Mouse (Mus musculus) megakaryocyte, embryonic 14.5 days (primary cell): ENCODE measurements around the gene Nt5dc2. TPM values are rescaled to one million over a fixed set of nuclear protein-coding genes. Genes with fewer than 3 reads are reported as not detected.

Source experiments
- H3K27me3 ChIP-seq: replicated peaks from 2 replicates; pipeline ENCODE3; 2012; ENCODE audit warnings: inconsistent platforms
- H3K36me3 ChIP-seq: replicated peaks from 2 replicates; pipeline ENCODE3; 2012; ENCODE audit warnings: low read length, inconsistent platforms, mixed read lengths
- H3K4me1 ChIP-seq: 2 replicates; pipeline ENCODE4 v1.6.1; 2012; ENCODE audit warnings: inconsistent platforms
- H3K4me3 ChIP-seq: replicated peaks from 2 replicates; pipeline ENCODE3; 2012; ENCODE audit warnings: moderate library complexity, mild to moderate bottlenecking, inconsistent platforms
- H3K9me3 ChIP-seq: 2 replicates; pipeline ENCODE4 v1.6.1; 2012; ENCODE audit warnings: inconsistent platforms
- FLI1 ChIP-seq: IDR thresholded peaks from 2 replicates; pipeline ENCODE4 v1.6.1; 2012; ENCODE audit warnings: low read length, inconsistent platforms, mixed read lengths
- GATA1 ChIP-seq: IDR thresholded peaks from 3 replicates; pipeline ENCODE4 v1.6.1; 2012; ENCODE audit warnings: mixed read lengths, low read length, inconsistent platforms, borderline replicate concordance
- polyA plus RNA-seq: library from polyadenylated mRNA; stranded (reverse); fragments of >175 nt; gene quantifications from 2 replicates; pipeline ENCODE4 v1.2.3, GENCODE M21; 2012; ENCODE audit warnings: low replicate concordance; ENCODE audit not compliant: insufficient read depth

The Nt5dc2 gene
- polyA plus RNA-seq, 1 experiment = 70.8 TPM

DNA sequence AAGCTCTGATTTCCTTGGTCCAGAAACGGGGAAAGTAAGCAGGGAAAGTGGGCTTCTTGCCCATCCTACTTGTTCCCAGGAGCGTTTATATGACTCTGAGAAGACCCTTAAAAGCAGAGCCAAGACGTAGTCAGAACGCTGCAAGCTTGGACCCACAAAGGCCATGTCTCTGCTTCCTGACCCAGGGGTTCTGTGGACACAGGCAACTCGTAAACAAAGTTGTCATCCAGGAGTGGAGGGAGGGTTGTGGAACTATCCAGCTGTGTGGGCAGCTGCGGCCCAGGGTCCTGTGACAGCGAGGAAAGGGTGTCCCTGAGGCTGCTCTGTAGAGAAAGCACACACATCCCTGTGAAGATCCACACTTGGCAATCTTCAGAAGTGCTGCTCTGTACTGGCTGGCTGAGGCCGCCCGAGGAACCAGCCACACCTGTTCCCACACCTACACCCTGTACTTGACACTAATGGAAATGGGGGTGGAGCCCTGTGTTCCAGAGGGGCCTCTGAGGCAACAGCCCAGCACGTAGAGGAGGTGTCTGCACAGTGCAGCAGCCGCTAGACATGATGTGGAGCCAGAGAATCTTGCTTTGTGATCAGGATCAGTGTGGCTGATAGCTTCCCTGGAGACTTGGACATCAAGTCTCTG lies 2.3 kb downstream of the Nt5dc2 start:
- H3K36me3 ChIP-seq = peaks cover 41% of the 10 kb centered on the region
- peaks cover 74% of the 10 kb centered on the region for H3K27me3 ChIP-seq
- no peak overlapping the region for H3K4me3 ChIP-seq
- no peaks in the 10 kb centered on the region for H3K9me3 ChIP-seq
- peaks cover 43% of the 10 kb centered on the region for H3K4me1 ChIP-seq
- TF ChIP-seq FLI1 (no peak), GATA1 (no peak)

DNA sequence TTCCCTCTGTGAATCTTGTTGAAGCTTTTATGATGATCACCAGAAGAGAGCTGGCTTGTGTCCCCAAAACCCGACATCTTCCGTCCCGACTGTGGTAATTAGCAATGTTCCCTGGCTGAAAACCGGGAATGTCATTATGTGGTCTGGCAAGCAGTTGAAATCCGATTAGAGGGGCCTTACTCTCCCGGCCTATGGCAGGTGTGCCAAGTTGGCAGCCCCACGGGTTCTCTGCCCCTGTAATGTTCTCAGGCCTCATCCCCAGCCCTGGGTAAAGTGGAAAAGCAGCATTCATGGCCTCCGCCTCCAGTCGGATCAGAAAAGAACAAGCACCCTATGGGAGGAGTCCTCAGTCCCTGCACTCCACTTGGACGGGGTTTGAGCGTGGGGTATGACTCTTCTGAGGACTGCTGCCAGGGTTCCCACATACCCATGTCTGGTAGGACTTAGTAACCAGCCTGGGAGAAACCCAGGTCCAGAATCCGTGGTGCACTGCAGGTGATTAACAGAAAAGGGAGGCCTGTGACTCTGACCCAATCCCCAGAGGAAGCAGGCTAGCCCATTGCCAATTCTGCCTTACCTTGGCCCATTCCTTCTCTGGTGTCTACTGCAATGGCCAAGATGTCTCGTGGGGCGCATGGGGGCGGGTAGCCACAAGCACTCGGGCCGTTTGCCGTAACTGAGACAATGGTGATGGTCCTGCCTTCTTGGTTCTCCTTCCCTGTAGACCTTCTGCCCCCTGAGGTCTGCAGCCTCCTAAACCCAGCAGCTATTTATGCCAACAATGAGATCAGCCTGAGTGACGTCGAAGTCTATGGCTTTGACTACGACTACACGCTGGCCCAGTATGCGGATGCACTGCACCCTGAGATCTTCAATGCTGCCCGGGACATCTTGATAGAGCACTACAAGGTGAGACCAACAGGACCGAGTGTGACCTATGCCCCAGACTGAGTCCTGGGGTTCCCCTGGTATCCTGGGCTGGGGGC lies 3.5 kb downstream of the Nt5dc2 start:
- peaks cover 52% of the 10 kb centered on the region for H3K36me3 ChIP-seq
- TF ChIP-seq FLI1 (no peak), GATA1 (no peak)

DNA sequence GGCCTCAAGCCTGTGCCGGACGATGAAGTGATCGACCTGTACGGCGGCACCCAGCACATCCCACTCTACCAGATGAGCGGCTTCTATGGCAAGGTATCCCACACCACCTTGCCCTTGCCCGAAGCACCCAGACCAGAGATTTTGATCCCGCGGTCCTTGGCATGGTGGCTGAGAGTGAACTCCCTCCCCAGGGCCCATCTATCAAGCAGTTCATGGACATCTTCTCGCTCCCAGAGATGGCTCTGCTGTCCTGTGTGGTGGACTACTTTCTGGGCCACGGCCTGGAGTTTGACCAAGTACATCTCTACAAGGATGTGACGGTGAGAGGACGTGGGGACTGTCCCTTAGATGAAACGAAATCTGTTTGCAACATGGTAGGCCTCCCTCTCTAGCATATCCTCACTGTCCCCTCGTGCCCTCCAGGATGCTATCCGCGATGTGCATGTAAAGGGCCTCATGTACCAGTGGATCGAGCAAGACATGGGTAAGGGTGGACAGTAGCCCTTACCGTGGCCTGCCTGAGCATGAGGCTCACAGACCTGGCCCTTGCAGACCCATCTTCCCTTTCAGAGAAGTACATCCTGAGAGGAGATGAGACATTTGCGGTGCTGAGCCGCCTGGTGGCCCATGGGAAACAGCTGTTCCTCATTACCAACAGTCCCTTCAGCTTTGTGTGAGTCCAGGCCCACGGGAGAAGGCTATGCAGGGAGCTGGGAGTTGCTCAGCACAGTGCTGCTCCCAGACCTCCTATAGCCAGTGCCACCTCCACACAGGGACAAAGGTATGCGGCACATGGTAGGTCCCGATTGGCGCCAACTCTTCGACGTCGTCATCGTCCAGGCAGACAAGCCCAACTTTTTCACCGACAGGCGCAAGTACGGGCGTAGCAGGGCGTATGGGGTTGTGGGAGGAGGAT lies 4.9 kb downstream of the Nt5dc2 start:
- Histone ChIP-seq H3K9me3 (no peaks in the 10 kb centered on the region), H3K4me3 (peak overlapping the region; percentile 40), H3K27me3 (peaks cover 91% of the 10 kb centered on the region), H3K36me3 (peaks cover 66% of the 10 kb centered on the region), H3K4me1 (peaks cover 36% of the 10 kb centered on the region)
- TF ChIP-seq FLI1 (no peak), GATA1 (no peak)

More for the DNA sequence above, 3.5 kb downstream of the Nt5dc2 start:
- Histone ChIP-seq H3K27me3 (peaks cover 82% of the 10 kb centered on the region), H3K4me3 (no peak overlapping the region), H3K9me3 (no peaks in the 10 kb centered on the region), H3K4me1 (peaks cover 41% of the 10 kb centered on the region)

DNA sequence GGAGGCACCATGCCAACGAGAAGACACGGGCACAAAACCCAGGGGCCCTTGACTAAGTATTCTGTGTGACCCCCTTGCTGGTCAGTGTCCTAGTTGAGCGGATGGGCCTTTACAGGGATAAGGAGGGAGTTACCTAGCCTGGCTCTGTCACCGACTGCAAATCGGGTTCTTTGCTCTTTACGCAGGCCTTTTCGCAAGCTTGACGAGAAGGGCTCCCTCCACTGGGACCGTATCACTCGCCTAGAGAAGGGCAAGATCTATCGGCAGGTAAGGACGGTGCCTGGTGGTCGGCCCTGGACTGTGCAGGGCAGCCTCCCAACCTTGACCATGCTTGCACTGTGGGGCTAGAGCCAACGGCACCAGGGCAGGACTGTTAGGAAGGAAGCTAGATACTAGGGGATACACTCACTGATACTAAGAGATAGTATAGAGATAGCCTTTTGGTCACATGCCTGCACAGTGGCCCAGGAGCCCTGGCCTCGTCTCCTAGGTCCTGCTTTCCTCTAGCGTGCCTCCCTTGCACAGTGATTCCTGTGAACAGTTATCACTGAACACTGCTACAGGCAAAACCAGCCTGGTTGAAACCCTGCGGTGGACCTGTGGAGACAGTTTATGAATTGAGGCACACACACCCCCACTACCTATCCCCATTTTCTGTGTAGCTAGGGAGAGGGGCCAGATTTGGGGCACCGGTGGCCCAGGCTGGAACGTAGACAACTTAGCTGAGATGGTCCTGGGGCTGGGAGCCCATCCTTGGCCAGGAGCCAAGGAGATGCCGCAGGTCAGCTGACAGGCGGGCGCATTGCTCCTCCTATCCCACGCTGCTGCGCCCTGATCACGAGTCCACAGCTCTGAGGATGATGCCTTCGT lies 5.8 kb downstream of the Nt5dc2 start:
- Histone ChIP-seq H3K27me3 (peaks cover 91% of the 10 kb centered on the region), H3K9me3 (peaks cover 3% of the 10 kb centered on the region; the same call in 1 of the 2 replicates), H3K4me1 (peaks cover 30% of the 10 kb centered on the region), H3K36me3 (peaks cover 74% of the 10 kb centered on the region), H3K4me3 (no peak overlapping the region)
- TF ChIP-seq GATA1 = no peak
- no peak for TF ChIP-seq FLI1

DNA sequence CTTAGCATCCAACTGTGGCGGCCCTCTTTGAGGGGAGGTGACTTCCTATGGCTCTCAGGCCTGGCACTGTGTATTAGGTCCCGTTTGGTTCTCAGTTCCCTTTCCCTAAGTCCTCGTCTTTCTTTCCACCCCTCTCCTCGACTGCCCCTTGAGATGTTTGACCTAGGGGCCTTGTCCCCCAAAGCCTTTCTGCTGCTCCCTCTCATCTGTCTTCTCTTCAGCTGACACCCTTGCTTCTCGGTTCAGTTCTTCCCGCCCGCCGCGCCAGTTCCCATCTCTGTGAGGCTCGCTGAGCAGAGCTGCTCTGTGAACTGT lies 6.4 kb downstream of the Nt5dc2 start:
- H3K4me1 ChIP-seq = peaks cover 25% of the 10 kb centered on the region
- peaks cover 78% of the 10 kb centered on the region for H3K36me3 ChIP-seq

DNA sequence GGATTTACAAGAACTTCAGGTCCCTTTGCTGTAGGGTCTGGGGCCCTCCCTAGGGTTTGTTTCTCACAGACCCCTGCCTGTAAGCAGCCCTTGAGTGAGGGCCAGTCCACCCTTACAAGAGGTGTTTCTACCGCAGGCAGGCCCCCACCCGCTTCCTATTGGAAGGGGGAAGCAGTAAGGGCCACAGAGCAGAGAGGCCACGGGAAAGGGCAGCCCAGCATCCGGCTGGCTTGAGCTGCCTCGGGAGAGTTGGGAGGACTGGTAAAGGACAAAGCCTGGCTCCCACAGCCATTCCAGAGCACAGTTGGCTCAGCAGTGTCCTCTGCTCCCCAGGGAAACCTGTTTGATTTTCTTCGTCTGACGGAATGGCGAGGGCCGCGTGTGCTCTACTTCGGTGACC lies 6.9 kb downstream of the Nt5dc2 start:
- Histone ChIP-seq H3K9me3 (peaks cover 13% of the 10 kb centered on the region), H3K27me3 (peaks cover 90% of the 10 kb centered on the region), H3K4me1 (peaks cover 19% of the 10 kb centered on the region; the same call in 1 of the 2 replicates), H3K4me3 (no peak overlapping the region), H3K36me3 (peaks cover 83% of the 10 kb centered on the region)
- no peak for TF ChIP-seq FLI1
- no peak for TF ChIP-seq GATA1

More for the DNA sequence above, 6.4 kb downstream of the Nt5dc2 start:
- TF ChIP-seq FLI1 (no peak), GATA1 (no peak)
- peaks cover 7% of the 10 kb centered on the region for H3K9me3 ChIP-seq
- peaks cover 90% of the 10 kb centered on the region for H3K27me3 ChIP-seq
- H3K4me3 ChIP-seq = no peak overlapping the region

DNA sequence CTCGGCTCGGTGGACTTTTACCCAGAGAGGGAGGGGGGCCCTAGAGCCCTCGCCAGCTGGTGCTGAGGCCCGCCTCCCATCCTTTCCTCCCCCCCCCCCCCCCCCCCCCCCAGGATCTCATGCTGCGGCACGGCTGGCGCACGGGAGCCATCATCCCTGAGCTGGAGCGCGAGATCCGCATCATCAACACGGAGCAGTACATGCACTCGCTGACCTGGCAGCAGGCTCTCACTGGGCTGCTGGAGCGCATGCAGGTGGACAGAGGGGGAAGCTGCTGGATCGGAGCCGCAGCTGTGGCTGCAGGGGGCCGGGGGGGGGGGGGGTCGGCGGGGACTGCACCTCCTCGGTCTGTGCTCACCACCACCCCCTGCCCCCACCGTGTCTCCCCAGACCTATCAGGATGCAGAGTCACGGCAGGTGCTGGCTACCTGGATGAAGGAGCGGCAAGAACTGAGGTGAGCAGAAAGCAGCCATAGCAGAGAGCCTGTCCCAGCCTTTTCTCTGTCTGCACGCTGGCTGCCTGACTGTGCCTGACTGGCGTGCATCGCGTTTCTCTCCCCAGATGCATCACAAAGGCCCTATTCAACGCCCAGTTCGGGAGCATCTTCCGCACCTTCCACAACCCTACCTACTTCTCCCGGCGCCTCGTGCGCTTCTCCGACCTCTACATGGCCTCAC lies 7.5 kb downstream of the Nt5dc2 start:
- peaks cover 13% of the 10 kb centered on the region; the same call in 1 of the 2 replicates for H3K4me1 ChIP-seq
- peaks cover 18% of the 10 kb centered on the region for H3K9me3 ChIP-seq
- TF ChIP-seq GATA1 = no peak
- TF ChIP-seq FLI1 = no peak
- no peak overlapping the region for H3K4me3 ChIP-seq
- H3K27me3 ChIP-seq = peaks cover 90% of the 10 kb centered on the region
- H3K36me3 ChIP-seq = peaks cover 89% of the 10 kb centered on the region

DNA sequence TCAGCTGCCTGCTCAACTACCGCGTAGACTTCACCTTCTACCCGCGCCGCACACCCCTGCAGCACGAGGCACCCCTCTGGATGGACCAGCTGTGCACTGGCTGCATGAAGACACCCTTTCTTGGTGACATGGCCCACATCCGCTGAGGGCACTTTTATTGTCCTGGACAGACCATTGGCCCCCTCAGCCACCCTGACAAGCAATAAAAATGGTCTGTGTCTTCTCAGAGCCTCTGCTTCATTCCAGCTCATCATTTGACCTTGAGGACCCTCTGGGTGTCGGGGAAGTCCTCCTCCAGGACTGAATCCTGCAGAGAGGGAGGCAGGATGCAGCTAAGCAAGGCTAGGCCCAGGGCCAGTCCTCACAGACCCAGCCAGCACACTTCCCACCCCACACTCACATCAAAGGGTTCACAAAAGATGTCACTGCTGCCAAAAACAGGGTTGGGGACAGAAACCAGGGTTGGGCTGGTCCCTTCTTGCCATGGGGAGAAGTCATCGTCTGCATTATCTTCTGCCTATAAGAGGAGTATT lies 8.1 kb downstream of the Nt5dc2 start:
- Histone ChIP-seq H3K27me3 (peaks cover 87% of the 10 kb centered on the region), H3K4me3 (no peak overlapping the region), H3K9me3 (peaks cover 21% of the 10 kb centered on the region), H3K4me1 (peaks cover 13% of the 10 kb centered on the region; the same call in 1 of the 2 replicates), H3K36me3 (peaks cover 89% of the 10 kb centered on the region)
- TF ChIP-seq FLI1 = no peak
- TF ChIP-seq GATA1 = no peak

DNA sequence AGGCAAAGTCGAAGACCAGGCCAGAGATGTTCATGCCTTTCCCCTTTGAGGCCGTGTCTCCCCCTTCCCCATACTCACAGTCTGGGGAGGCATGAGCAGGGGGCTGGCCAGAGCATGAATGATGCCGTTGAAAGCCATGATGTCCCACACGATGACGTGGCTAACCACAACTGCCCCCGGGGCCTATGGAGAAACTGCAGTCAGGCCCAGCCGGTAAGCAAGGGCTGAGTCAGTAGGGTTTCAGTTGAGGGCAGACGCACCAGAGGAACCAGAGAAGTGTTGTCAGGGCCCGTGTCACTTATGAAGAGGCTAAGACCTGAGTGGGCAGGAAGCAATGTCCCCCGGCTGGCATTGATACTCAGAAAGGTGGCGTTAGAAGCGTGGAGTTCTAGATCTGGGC lies 8.8 kb downstream of the Nt5dc2 start:
- TF ChIP-seq GATA1 (no peak), FLI1 (no peak)
- H3K4me1 ChIP-seq = peaks cover 13% of the 10 kb centered on the region; the same call in 1 of the 2 replicates
- H3K27me3 ChIP-seq = peaks cover 82% of the 10 kb centered on the region
- peaks cover 21% of the 10 kb centered on the region for H3K9me3 ChIP-seq
- H3K36me3 ChIP-seq = peaks cover 83% of the 10 kb centered on the region
- peak overlapping the region; percentile 14 for H3K4me3 ChIP-seq
